15 mouse cellular contexts compared by ENCODE assay signal in the genomic region with DNA sequence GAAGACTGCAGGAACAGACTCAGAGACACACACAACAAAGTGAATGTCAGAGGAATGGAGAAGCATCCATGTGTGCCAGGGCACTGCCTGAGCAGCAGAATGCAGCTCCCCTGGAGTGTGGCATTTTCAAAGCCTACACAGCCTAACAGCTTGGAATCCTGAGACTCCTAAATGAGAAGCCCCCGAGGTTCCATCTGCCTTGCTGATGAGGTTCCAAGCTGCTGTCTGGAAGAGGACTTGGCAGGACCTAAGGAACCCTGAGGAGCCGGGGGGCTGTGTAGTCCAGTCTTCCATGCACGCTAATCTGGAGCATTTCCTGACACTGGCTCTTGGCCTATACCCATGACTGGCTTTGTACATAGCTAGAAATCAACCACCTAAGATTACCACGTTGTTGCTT.
DNase-seq lines count a peak whose midpoint lies in the region; ATAC-seq lines count a peak whose summit lies in the region.
"Had no signal": no experiment of that assay in that cellular context is flagged by ENCODE, and none has a peak within 500 bp of the region (broad histone marks: within the 10 kb centered on the region; RNA-seq: fewer than 3 reads in every experiment).

No protein-coding gene starts in this region.

- DNase-seq in cerebellum, adult 11-12 months: peak; percentile 93
- DNase-seq in frontal cortex, postnatal 36 days (ENCODE audit: low spot score in 2 of 2): peak; percentile 28 to 32
- DNase-seq in right cerebral cortex, adult 18-20 months: peak; percentile 14
- no peak for DNase-seq in lung, adult 18-20 months
- DNase-seq in thymus, postnatal 36 days: no peak
- DNase-seq: gastrocnemius, postnatal 10 days; kidney, postnatal 10 days; retina, postnatal 1 day; thymus, postnatal 25 days had no signal

- H3K27ac ChIP-seq in hindbrain, embryonic 15.5 days (replicated peaks): no peak overlapping the region
- H3K27ac ChIP-seq in hindbrain, embryonic 12.5 days: no peak overlapping the region
- no peak overlapping the region for H3K27ac ChIP-seq in midbrain, embryonic 16.5 days (ENCODE audit: low read length)
- H3K27ac ChIP-seq: limb, embryonic 10.5 days; macrophage had no signal

- no peaks in the 10 kb centered on the region for H3K27me3 ChIP-seq in hindbrain, embryonic 15.5 days
- H3K27me3 ChIP-seq in hindbrain, embryonic 12.5 days: no peaks in the 10 kb centered on the region
- H3K27me3 ChIP-seq in midbrain, embryonic 16.5 days (ENCODE audit: control insufficient read depth, insufficient read depth, low read depth, low read length): no peaks in the 10 kb centered on the region

- H3K4me3 ChIP-seq in hindbrain, embryonic 15.5 days: no peak overlapping the region
- H3K4me3 ChIP-seq in hindbrain, embryonic 12.5 days: no peak overlapping the region
- H3K4me3 ChIP-seq in midbrain, embryonic 16.5 days (ENCODE audit: low read depth, low read length): no peak overlapping the region
- H3K4me3 ChIP-seq: limb, embryonic 10.5 days had no signal

- 56% methylated on average over 4 of the region's 4 CpGs for WGBS in hindbrain, embryonic 15.5 days
- WGBS in hindbrain, embryonic 12.5 days: 73% methylated on average over 4 of the region's 4 CpGs
- 78% methylated on average over 4 of the region's 4 CpGs for WGBS in midbrain, embryonic 16.5 days

- peaks cover 13% of the 10 kb centered on the region for H3K4me1 ChIP-seq in hindbrain, embryonic 15.5 days (replicated peaks)
- H3K4me1 ChIP-seq in hindbrain, embryonic 12.5 days: peaks cover 13% of the 10 kb centered on the region
- H3K4me1 ChIP-seq in midbrain, embryonic 16.5 days (ENCODE audit: control insufficient read depth, insufficient read depth, low read length): peaks cover 12% of the 10 kb centered on the region

- no peaks in the 10 kb centered on the region for H3K36me3 ChIP-seq in hindbrain, embryonic 15.5 days
- no peaks in the 10 kb centered on the region for H3K36me3 ChIP-seq in hindbrain, embryonic 12.5 days
- no peaks in the 10 kb centered on the region for H3K36me3 ChIP-seq in midbrain, embryonic 16.5 days (ENCODE audit: control insufficient read depth, insufficient read depth, low read length)
- H3K36me3 ChIP-seq: G1E; limb, embryonic 10.5 days had no signal

- no peak overlapping the region for H3K4me2 ChIP-seq in hindbrain, embryonic 15.5 days
- H3K4me2 ChIP-seq in hindbrain, embryonic 12.5 days (replicated peaks): no peak overlapping the region
- no peak overlapping the region for H3K4me2 ChIP-seq in midbrain, embryonic 16.5 days (ENCODE audit: low read length)

- H3K9me3 ChIP-seq in hindbrain, embryonic 15.5 days: no peaks in the 10 kb centered on the region
- H3K9me3 ChIP-seq in hindbrain, embryonic 12.5 days (replicated peaks): no peaks in the 10 kb centered on the region
- no peaks in the 10 kb centered on the region for H3K9me3 ChIP-seq in midbrain, embryonic 16.5 days (replicated peaks; ENCODE audit: control insufficient read depth, low read length, poor library complexity, severe bottlenecking)
- H3K9me3 ChIP-seq: limb, embryonic 10.5 days had no signal

- H3K9ac ChIP-seq in hindbrain, embryonic 15.5 days: no peak overlapping the region
- no peak overlapping the region for H3K9ac ChIP-seq in hindbrain, embryonic 12.5 days
- no peak overlapping the region for H3K9ac ChIP-seq in midbrain, embryonic 16.5 days (ENCODE audit: low read depth, low read length)

- 0 out of 2 replicates have a peak, but pooled peaks have one; percentile 27 for ATAC-seq in hindbrain, embryonic 15.5 days (ENCODE audit: low FRiP score, low read depth)
- ATAC-seq in hindbrain, embryonic 12.5 days (ENCODE audit: low FRiP score): no peak
- ATAC-seq in midbrain, embryonic 16.5 days: no peak

Comparison
In these comparisons a context has a peak if more than half of its experiments do, and no peak if none do; other contexts are left out.
1. DNase-seq: peak in cerebellum, adult 11-12 months (single experiment), frontal cortex, postnatal 36 days (2 of 2) and right cerebral cortex, adult 18-20 months (single experiment); none in lung, adult 18-20 months (0 of 2) and thymus, postnatal 36 days (0 of 2).